Mouse (Mus musculus) lung, adult 2 months (tissue): ENCODE data around the gene Gprc5b.

Source experiments
- CTCF ChIP-seq: fragments of 200-500 bp; IDR thresholded peaks from 2 replicates; pipeline ENCODE4 v1.5.1; 2011; ENCODE audit warnings: mild to moderate bottlenecking, low read length, control low read depth; ENCODE audit not compliant: insufficient read depth
- POLR2A ChIP-seq: fragments of 200-500 bp; IDR thresholded peaks from 2 replicates; pipeline ENCODE4 v1.6.1; 2011; ENCODE audit warnings: low read depth, mild to moderate bottlenecking, control low read depth, low read length, borderline replicate concordance; ENCODE audit errors: extremely low read depth

GRCm38 (mm10) chr7:118979121-118979520, 15.9 kb downstream of the Gprc5b start:
- TF ChIP-seq CTCF (no peak), POLR2A (no peak)
